Mouse (Mus musculus): ENCODE results near the gene Crtac1.

Gene Crtac1

GRCm38 (mm10) chr19:42431485-42432190, at the start of gene Crtac1:
Gene Crtac1 (minus strand): TSS chr19:42431783.
- DNase-seq (ENCODE audit: low spot score in 2 of 2) = peak; percentile 66 to 88

DNA sequence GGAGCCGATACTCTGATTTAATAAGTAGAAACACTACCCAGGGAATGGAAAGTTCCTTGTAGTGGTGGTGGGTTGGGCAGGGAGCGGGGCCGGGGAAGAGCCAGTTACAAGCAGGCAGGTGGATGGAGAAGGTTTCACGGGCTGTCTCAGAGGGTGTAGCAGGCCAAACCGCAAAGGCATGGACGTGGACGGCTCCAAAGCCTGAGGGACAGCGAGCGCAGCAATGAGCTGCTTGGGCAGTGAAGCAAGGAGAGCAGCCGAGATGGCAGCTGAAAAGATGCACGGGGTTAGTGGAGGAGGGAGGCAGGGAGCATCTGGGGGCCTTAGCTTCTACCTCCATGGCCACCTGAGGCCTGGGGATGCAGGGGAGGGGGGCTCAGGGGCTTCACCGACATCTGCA, 46.7 kb upstream of the Crtac1 start:
- no peak for DNase-seq (ENCODE audit: low spot score in 2 of 2)

GRCm38 (mm10) chr19:42477769-42478168, 46.2 kb upstream of the Crtac1 start:
- peak; percentile 35 to 39 for DNase-seq (ENCODE audit: low spot score in 2 of 2)

- no peak for DNase-seq (ENCODE audit: low spot score in 2 of 2)
Observed at GRCm38 (mm10) chr19:42472831-42473230, 41.2 kb upstream of the Crtac1 start.

DNA sequence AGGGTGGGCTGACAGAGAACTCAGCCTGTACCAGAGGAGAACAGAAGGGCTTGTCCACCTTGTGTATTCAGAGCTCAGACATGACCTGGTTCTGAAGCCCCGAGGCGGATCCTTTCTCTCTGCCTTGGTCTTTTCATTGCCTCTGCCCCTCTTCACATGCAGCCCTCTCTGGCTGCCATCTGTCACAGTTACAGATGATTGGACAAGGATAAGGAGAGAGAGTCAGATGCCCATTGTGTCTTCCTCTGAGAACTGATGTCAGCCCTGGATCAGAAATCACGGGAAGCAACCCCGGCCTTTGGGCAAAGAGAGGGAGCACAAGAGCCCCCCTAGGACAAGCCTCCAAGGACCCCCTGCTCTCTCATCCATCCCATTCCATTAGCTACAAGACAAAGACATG, 40.0 kb upstream of the Crtac1 start:
- no peak for DNase-seq (ENCODE audit: low spot score in 2 of 2)

GRCm38 (mm10) chr19:42461851-42462250, 30.3 kb upstream of the Crtac1 start:
- DNase-seq (ENCODE audit: low spot score in 2 of 2) = no peak

DNA sequence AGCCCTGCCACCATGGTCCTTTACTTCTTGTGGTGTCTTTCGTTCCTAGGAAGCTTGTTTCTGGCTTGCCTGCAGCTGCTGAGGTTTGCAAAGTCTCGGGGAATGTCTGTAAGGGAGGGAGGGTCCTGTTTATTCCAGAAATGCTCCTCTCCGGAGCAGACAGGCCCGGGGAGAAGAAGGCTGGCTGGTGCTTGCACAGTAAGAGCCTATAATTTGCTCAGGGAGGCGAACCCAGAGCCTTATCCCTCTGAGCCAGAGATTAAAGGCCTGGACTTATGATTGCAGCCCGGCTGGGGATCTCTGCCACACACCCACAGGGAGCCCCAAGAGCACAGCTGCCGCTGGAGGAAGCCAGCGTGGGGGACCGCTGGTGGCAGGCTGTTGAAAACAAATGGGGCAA, 29.8 kb upstream of the Crtac1 start:
- DNase-seq (ENCODE audit: low spot score in 2 of 2) = no peak

- DNase-seq (ENCODE audit: low spot score in 2 of 2) = no peak
Observed at GRCm38 (mm10) chr19:42459512-42459911, 27.9 kb upstream of the Crtac1 start.

DNA sequence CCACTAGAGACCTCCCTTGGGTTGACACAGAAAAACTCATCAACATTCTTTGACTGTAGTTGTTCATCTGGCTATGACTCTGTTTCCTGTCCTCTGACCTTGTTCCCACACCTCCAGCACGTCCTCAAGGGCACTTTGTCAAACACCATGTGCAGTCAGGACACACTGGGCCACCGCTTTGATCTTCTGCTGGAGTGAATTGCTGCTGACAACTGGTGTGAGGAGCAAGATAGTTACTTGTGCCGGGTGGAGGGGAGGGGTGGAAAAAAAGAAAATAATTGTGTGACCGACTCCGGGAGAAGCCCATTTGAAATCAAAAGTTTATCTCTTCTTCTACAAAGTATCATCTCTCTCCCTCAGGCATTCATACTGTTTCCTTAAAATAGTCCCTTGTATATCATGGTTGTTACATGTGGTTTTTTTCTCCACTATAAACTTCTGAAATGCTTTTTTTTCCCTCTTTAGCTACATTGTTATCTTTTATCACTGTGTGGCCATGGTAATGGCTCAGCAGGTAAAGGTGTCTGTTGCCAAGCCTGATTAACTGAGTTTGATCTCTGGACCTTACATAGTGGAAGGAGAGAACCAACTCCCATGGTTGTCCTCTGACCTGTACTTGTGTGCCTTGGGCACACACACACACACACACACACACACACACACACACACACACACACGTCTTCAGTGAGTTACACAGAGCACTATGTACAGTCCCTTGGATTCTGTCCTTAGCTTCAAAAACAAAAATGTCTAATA, 23.1 kb upstream of the Crtac1 start:
- no peak for DNase-seq (ENCODE audit: low spot score in 2 of 2)

DNA sequence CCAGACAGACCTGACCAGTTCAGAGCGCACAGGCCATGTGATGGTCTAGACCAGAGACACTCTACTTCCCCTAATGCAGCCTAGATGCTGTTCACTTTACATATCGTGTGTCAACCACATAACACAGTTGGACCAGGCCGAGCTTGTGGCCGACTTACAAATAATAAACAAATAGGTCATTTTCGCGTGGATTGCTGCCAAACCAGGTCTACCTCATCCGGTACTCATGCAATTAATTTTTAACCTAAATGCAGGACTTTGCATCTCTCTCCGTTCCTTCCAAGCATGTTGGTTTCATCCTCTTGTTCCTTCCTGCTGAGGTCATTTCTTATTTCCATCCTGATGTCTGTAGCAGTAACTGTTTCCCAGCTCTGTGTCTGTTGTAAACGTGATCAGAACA, 22.4 kb upstream of the Crtac1 start:
- DNase-seq (ENCODE audit: low spot score in 2 of 2) = no peak

- no peak for DNase-seq (ENCODE audit: low spot score in 2 of 2)
Observed at GRCm38 (mm10) chr19:42452539-42452938, 21.0 kb upstream of the Crtac1 start.

GRCm38 (mm10) chr19:42448539-42448938, 17.0 kb upstream of the Crtac1 start:
- DNase-seq (ENCODE audit: low spot score in 2 of 2) = no peak

GRCm38 (mm10) chr19:42443887-42444409, 12.4 kb upstream of the Crtac1 start:
- peak in 1 of 2 experiments; percentile 55 for DNase-seq (ENCODE audit: low spot score in 2 of 2)

DNA sequence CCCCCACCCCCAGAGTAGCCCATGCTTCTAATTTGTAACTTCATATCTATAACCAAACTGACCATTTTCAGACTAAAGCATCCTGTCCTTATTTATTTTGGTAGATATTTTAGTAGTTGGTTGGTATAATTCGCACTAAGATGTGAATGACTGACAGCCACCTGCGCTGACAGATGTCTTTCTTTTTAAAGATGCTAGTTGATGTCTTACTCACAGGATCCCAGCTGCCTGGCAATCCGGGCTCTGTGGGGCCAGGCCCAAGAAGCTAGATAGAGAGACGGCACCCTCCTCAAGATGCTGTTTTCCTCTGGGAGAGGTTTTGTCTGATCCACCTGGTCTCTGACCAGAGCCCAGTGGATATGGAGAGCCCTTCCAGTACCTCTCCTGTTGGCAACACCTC, 11.7 kb upstream of the Crtac1 start:
- DNase-seq (ENCODE audit: low spot score in 2 of 2) = no peak

DNA sequence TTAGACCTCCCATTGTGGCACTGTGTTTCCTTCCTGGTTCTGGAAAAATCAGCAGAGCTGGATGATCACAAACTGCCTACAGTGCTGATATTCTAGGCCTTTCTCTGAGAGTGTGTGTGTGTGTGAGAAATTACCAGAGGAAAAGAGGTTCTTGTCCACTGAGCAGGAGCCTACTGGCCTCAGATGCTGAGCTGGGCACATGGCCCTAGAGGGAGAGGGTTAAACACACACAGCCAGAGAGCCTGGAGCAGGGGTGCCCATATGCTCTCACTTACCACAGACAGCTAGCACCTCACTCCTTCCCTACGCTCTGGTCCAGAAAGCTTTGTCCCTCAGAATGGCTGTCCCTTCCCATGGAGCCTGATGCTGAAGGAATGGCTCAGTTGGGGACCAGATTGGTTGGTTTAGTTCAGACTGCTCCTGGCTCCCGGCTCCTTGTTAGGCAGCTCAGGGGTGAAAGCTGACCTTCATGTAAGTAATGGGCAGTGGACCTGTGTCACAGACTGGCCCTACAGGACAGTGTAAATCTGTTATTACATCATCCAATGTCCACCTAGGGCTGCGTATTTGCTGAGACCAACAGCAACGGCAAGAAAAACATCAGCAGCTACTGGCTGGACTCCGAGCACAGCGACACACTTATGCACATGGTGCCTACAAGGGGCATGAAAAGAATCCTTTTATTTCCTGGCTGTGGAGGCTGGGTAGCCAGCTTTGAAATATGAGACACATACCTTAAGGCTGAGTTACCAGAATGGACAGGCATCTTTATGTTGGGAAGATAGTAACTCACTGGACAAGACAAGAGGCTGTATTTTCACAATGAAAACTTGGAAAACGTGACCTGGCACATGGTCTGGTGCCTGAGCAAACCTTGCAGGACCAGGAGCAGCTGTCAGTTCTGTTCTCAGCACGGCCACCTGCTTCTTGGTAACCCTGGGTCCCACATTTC, 10.9 kb upstream of the Crtac1 start:
- no peak for DNase-seq (ENCODE audit: low spot score in 2 of 2)

DNA sequence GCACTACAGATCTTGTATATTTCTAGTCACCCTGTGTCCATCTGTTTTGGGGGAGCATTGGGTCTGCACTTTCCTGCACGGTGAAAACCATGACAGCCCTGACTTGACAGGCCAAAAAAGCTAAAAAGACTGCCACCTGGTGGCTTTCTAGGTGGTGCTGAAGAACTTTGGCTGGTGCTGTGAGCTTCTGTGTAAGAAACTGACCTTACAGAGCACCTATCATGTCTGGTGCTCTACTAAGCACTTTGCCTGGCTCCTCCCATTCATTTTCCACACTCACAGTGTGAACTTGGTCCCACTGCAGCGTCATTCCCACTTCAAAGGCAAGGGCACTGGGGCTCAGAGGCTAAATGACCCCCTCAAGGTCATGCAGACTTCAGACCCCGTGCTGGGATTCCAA, 8.5 kb upstream of the Crtac1 start:
- peak in 1 of 2 experiments; percentile 44 for DNase-seq (ENCODE audit: low spot score in 2 of 2)

DNA sequence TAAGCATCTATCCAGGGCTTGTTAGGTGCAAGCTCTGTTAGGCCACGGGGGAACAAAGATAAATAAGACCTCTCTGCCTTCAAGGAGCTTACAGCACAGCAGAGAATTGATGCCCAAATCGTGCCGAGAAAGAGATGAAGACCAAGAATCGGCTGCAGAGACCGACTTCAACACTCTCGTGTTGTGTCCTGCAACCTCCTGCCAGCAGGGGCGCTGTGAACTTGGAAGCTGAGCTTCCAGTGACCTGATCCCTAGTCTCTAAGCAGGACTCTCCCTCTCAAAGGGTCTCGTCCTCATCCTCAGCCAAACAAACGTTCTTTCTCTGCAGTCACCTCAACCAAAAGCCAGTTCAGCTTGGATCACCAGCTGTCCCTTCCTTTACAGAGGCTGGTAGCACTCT, 7.8 kb upstream of the Crtac1 start:
- DNase-seq (ENCODE audit: low spot score in 2 of 2) = no peak

- no peak for DNase-seq (ENCODE audit: low spot score in 2 of 2)
Observed at GRCm38 (mm10) chr19:42435621-42436020, 4.0 kb upstream of the Crtac1 start.

DNA sequence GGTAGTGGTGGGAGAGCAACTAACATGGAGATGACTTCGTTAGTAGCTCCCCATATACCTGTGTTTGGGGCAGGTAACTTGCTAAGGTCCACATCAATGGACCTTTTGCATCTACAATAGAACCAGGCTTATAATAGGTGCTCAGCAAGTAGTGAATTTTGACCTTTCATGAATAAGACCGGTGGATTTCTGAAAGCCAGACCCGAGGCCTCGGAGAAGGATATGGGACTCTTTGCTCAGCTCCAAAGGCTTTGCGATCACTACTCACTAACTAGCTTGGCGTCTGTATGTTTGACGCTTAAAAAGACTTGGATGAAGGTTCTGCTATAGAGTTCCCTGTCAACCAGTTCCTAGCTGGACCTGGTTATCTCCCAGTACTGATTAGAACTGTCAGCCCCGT, 1.2 kb upstream of the Crtac1 start:
- DNase-seq (ENCODE audit: low spot score in 2 of 2) = no peak

DNA sequence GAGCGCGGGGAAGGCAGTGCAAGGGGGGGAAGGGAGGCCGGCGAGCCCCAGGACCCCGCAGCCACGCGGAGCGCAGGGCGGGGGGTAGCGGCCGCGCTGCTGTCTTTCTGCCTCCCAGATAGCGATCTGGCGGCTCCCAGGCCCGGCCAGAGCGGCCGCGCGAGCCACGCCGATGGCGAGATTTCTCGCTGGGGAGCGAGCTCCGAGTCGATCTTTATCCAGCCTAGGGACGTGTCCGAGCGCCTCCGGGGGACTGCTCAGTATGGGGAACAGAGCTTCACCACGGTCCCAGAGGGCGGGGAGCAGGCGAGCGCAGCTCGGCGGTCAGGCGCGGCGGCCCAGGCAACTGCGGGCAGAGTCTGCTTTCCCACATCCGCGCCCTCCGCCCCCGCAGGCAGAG, 608 bp upstream of the Crtac1 start:
- DNase-seq (ENCODE audit: low spot score in 2 of 2) = peak in 1 of 2 experiments; percentile 34

DNA sequence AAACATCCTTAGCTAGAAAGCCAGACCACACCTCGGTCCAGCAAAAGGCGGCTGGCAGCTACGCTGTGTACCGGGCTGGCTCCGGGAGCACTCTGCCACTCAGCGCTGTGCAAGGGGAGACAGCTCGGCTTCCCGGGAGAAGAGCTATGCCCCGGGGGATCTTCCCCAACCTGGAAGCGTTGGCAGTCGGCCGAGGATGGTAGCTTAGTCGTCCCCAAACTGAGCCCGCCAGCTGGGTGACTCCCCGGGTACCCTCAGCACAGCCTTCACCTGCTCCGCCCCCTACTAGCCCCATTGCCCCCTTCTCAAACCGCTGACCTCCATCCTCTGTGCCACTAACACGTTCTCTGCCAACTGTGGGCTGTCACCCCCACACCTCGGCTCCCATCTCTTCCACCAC, 602 bp downstream of the Crtac1 start:
- DNase-seq (ENCODE audit: low spot score in 2 of 2) = no peak

- DNase-seq (ENCODE audit: low spot score in 2 of 2) = peak in 1 of 2 experiments; percentile 79
Observed at GRCm38 (mm10) chr19:42429410-42429809, 2.2 kb downstream of the Crtac1 start.
